Mouse (Mus musculus): ENCODE data around the gene Ctnnd1.

GRCm38 (mm10) chr2:84592801-84593200 is 57.8 kb downstream of the Ctnnd1 start:
- TF ChIP-seq EP300 (IDR thresholded peaks at IDR 0.05; ENCODE audit: insufficient read depth, low read depth, low read length) (no peak), POLR2A (IDR thresholded peaks at IDR 0.05; ENCODE audit: insufficient read depth, low read depth, low read length) (no peak), CTCF (IDR thresholded peaks at IDR 0.05) (no peak)
